Mouse (Mus musculus): ENCODE measurements around the gene Slc9a9.

GRCm38 (mm10) chr9:94620846-94621245, 48.9 kb upstream of the Slc9a9 start:
- TF ChIP-seq CTCF (IDR thresholded peaks at IDR 0.05; ENCODE audit: control insufficient read depth, insufficient read depth, insufficient replicate concordance, low read depth, low read length) (no peak), POLR2A (IDR thresholded peaks at IDR 0.05; ENCODE audit: control insufficient read depth, low read depth, low read length) (no peak)
